Comparison of ENCODE assay signal across 13 mouse cellular contexts in genomic region chr14:25510362-25510761, GRCm38 (mm10). TPM values are rescaled to one million over a fixed set of nuclear protein-coding genes. Genes with fewer than 3 reads are reported as not detected.
A peak's percentile ranks its signal among the peaks of the same experiment; 100 is the strongest.
DNase-seq lines count a peak whose midpoint lies in the region; ATAC-seq and TF ChIP-seq lines count a peak whose summit lies in the region.
"Had no signal": no experiment of that assay in that cellular context is flagged by ENCODE, and none has a peak within 500 bp of the region (broad histone marks: within the 10 kb centered on the region; RNA-seq: fewer than 3 reads in every experiment).

No protein-coding gene starts in this region.

- H3K4me2 ChIP-seq in heart, embryonic 11.5 days: no peak overlapping the region
- H3K4me2 ChIP-seq in lung, embryonic 15.5 days: no peak overlapping the region
- no peak overlapping the region for H3K4me2 ChIP-seq in lung, postnatal 0 days (replicated peaks; ENCODE audit: low read depth, low read length)
- H3K4me2 ChIP-seq in hindbrain, embryonic 11.5 days (replicated peaks; ENCODE audit: low read depth, low read length): no peak overlapping the region
- H3K4me2 ChIP-seq: kidney, embryonic 15.5 days had no signal

- no peaks in the 10 kb centered on the region for H3K36me3 ChIP-seq in heart, embryonic 11.5 days (ENCODE audit: control insufficient read depth, insufficient read depth, low read length)
- peaks cover 3% of the 10 kb centered on the region; the same call in 1 of the 2 replicates for H3K36me3 ChIP-seq in lung, embryonic 15.5 days
- peaks cover 4% of the 10 kb centered on the region; the same call in 1 of the 2 replicates for H3K36me3 ChIP-seq in lung, postnatal 0 days (ENCODE audit: insufficient read depth, low read length)
- H3K36me3 ChIP-seq in hindbrain, embryonic 11.5 days (ENCODE audit: control insufficient read depth, insufficient read depth, low read length): 0 out of 2 replicates have a peak, but pooled peaks cover 4% of the 10 kb centered on the region
- H3K36me3 ChIP-seq in macrophage (ENCODE audit: inconsistent target): peaks cover 31% of the 10 kb centered on the region; the same call in 1 of the 2 replicates

- no peaks in the 10 kb centered on the region for H3K27me3 ChIP-seq in heart, embryonic 11.5 days (ENCODE audit: control insufficient read depth, insufficient read depth, low read length)
- H3K27me3 ChIP-seq in lung, embryonic 15.5 days: no peaks in the 10 kb centered on the region
- no peaks in the 10 kb centered on the region for H3K27me3 ChIP-seq in lung, postnatal 0 days (replicated peaks; ENCODE audit: insufficient read depth, low read length)
- no peaks in the 10 kb centered on the region for H3K27me3 ChIP-seq in hindbrain, embryonic 11.5 days (ENCODE audit: control insufficient read depth, insufficient read depth, low read length)
- H3K27me3 ChIP-seq: kidney, embryonic 15.5 days had no signal

- H3K4me3 ChIP-seq in heart, embryonic 11.5 days (ENCODE audit: low read depth, low read length): no peak overlapping the region
- H3K4me3 ChIP-seq in lung, embryonic 15.5 days: no peak overlapping the region
- H3K4me3 ChIP-seq in lung, postnatal 0 days (ENCODE audit: low read depth, low read length): no peak overlapping the region
- no peak overlapping the region for H3K4me3 ChIP-seq in hindbrain, embryonic 11.5 days (ENCODE audit: low read depth, low read length)
- no peak overlapping the region for H3K4me3 ChIP-seq in macrophage (ENCODE audit: inconsistent target)
- H3K4me3 ChIP-seq: kidney, embryonic 15.5 days had no signal

- 72% methylated on average over 3 of the region's 3 CpGs for WGBS in heart, embryonic 11.5 days (ENCODE audit: insufficient replicate concordance)
- 61% methylated on average over 3 of the region's 3 CpGs for WGBS in lung, embryonic 15.5 days
- 66% methylated on average over 3 of the region's 3 CpGs for WGBS in lung, postnatal 0 days
- 79% methylated on average over 3 of the region's 3 CpGs for WGBS in hindbrain, embryonic 11.5 days
- WGBS in macrophage (ENCODE audit: missing documents): 88% methylated on average over 3 of the region's 3 CpGs

- no peak for TF ChIP-seq EP300 in lung, postnatal 0 days (IDR thresholded peaks at IDR 0.05)

- no peak for ATAC-seq in heart, embryonic 11.5 days (replicated peaks; ENCODE audit: insufficient number of reproducible peaks, low FRiP score, low TSS enrichment)
- ATAC-seq in lung, embryonic 15.5 days (ENCODE audit: borderline replicate concordance, extremely low read depth, low FRiP score, low TSS enrichment): no peak
- ATAC-seq in lung, postnatal 0 days: no peak
- no peak for ATAC-seq in hindbrain, embryonic 11.5 days (ENCODE audit: low FRiP score)
- ATAC-seq: CD4-positive, CD25-positive, alpha-beta regulatory T cell, adult 4 months had no signal

- H3K79me2 ChIP-seq in macrophage (ENCODE audit: inconsistent target): peaks cover 100% of the 10 kb centered on the region

- no peaks in the 10 kb centered on the region for H3K9me3 ChIP-seq in heart, embryonic 11.5 days (replicated peaks; ENCODE audit: control insufficient read depth, low read length)
- no peaks in the 10 kb centered on the region for H3K9me3 ChIP-seq in lung, embryonic 15.5 days
- H3K9me3 ChIP-seq in lung, postnatal 0 days (ENCODE audit: low read length): no peaks in the 10 kb centered on the region
- no peaks in the 10 kb centered on the region for H3K9me3 ChIP-seq in hindbrain, embryonic 11.5 days (ENCODE audit: control insufficient read depth, low read length)
- H3K9me3 ChIP-seq: kidney, embryonic 15.5 days had no signal

- TF ChIP-seq CTCF in lung, postnatal 0 days (IDR thresholded peaks at IDR 0.05): no peak

- H3K27ac ChIP-seq in heart, embryonic 11.5 days (ENCODE audit: low read depth, low read length): peak overlapping the region; percentile 62
- peak overlapping the region; percentile 5; the same call in 1 of the 2 replicates for H3K27ac ChIP-seq in lung, embryonic 15.5 days
- H3K27ac ChIP-seq in lung, postnatal 0 days (ENCODE audit: low read length): no peak overlapping the region
- peak overlapping the region; percentile 45; the same call in 1 of the 2 replicates for H3K27ac ChIP-seq in hindbrain, embryonic 11.5 days (ENCODE audit: low read depth, low read length)
- peak overlapping the region; percentile 2; the same call in 1 of the 2 replicates for H3K27ac ChIP-seq in macrophage
- H3K27ac ChIP-seq: kidney, embryonic 15.5 days had no signal

- peaks cover 96% of the 10 kb centered on the region for H3K4me1 ChIP-seq in heart, embryonic 11.5 days (ENCODE audit: control insufficient read depth, insufficient read depth, low read length)
- H3K4me1 ChIP-seq in lung, embryonic 15.5 days: peaks cover 63% of the 10 kb centered on the region
- peaks cover 25% of the 10 kb centered on the region for H3K4me1 ChIP-seq in lung, postnatal 0 days (ENCODE audit: insufficient read depth, low read depth, low read length)
- H3K4me1 ChIP-seq in hindbrain, embryonic 11.5 days (replicated peaks; ENCODE audit: control insufficient read depth, insufficient read depth, low read length): peaks cover 28% of the 10 kb centered on the region

- H3K9ac ChIP-seq in heart, embryonic 11.5 days (ENCODE audit: low read depth, low read length): peak overlapping the region; percentile 46; the same call in 1 of the 2 replicates
- H3K9ac ChIP-seq in lung, embryonic 15.5 days: no peak overlapping the region
- no peak overlapping the region for H3K9ac ChIP-seq in lung, postnatal 0 days (replicated peaks; ENCODE audit: low read depth)
- peak overlapping the region; percentile 34; the same call in 1 of the 2 replicates for H3K9ac ChIP-seq in hindbrain, embryonic 11.5 days (ENCODE audit: low read depth, low read length)
- H3K9ac ChIP-seq: kidney, embryonic 15.5 days had no signal

- no peak for DNase-seq in heart, adult 9 months (ENCODE audit: low spot score in 2 of 2)
- DNase-seq in lung, postnatal 0 days (ENCODE audit: low spot score): no peak
- no peak for DNase-seq in hindbrain, embryonic 11.5 days (ENCODE audit: low spot score)
- no peak for DNase-seq in gastrocnemius, postnatal 4 days (ENCODE audit: low spot score in 2 of 2)
- DNase-seq in gastrocnemius, postnatal 25 days: no peak
- DNase-seq: cerebellum, adult 8-10 months; lung, adult 18-20 months; thymus, adult 2 months had no signal

RNA-seq across cellular contexts. Expression of gene Zmiz1, which starts 51.4 kb away (rescaled TPM):
- polyA plus RNA-seq in heart, embryonic 11.5 days (2014; fragmentation: Nextera tagmentation; extraction: Ambion mirVana): 34.9 and 36.2 TPM in 2 replicates
- polyA plus RNA-seq in lung, embryonic 15.5 days (2015; fragmentation: Nextera tagmentation; extraction: Ambion mirVana): 19.8 and 23.8 TPM in 2 replicates
- polyA plus RNA-seq in lung, postnatal 0 days (2015; fragmentation: Nextera tagmentation; extraction: Ambion mirVana): 18.0 and 20.2 TPM in 2 replicates
- 47.5 and 57.0 TPM in 2 replicates for polyA plus RNA-seq in hindbrain, embryonic 11.5 days (2014; fragmentation: Nextera tagmentation; extraction: Ambion mirVana)
- 100 to 1,000 TPM; 201 to 426 (median 339) TPM for total RNA-seq in macrophage (2018; cell fraction: chromatin; rRNA removed)
- total RNA-seq in macrophage (2018; cell fraction: cytosol; rRNA removed): 100 to 1,000 TPM; 130 to 224 (median 189) TPM
- 100 to 1,000 TPM; 176 to 364 (median 261) TPM for total RNA-seq in macrophage (2018; cell fraction: nucleus; rRNA removed)
- 74.5 to 135 TPM (median 101 TPM) in 3 replicates for polyA plus RNA-seq in macrophage (2018)
- 10 to 100 TPM; 53.8 to 55.2 TPM for total RNA-seq in gastrocnemius, postnatal 4 days (2021)
- 10 to 100 TPM; 26.4 to 29.8 TPM for total RNA-seq in gastrocnemius, postnatal 25 days (2021)

Comparison
In these comparisons a context has a peak if more than half of its experiments do, and no peak if none do; other contexts are left out.
1. H3K9ac ChIP-seq: peak in heart, embryonic 11.5 days (single experiment) and hindbrain, embryonic 11.5 days (single experiment); none in lung, embryonic 15.5 days (single experiment) and lung, postnatal 0 days (single experiment).